Mouse (Mus musculus): ENCODE results near the gene Col4a2.

Col4a2 gene

DNA sequence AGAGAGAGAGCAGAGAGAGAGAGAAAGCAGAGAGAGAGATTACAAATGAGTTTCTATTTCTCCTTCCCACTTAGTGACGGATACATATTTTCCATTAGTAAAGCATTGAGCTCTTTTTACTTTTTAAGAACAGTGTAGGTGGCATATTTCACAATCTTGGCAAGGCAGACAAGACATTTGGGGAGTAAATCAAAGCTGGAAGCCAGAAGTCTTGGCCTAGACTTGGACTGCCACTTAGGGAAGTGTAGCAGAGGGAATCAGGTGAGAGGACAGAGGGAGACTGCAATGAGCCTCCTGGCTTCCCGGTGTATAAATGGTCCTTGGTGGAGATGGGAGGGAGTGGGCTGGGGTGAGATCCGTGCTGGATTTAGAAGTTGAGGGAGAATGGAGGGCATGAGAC is 70.3 kb downstream of the Col4a2 start:
- no peak for DNase-seq (ENCODE audit: low spot score in 2 of 2)

DNA sequence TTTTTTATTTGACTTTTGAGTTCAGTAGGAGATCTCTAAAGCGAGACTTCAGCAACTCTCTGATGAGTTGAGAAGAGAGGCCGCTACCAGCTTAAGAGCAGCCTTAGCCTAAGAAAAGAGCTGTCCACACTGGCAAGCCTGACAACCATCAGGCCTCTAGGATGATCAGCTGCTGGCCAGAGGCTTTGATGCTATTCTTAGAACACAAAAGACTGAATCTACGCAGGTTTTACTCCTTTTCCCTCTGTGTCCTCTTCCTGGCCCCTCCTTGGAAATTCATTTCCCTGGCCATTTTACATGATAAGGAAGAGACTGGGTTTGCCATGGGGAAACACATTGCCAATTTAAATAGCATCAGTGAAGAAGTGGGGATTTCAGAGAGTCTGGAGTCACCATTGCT is 70.8 kb downstream of the Col4a2 start:
- no peak for DNase-seq (ENCODE audit: low spot score in 2 of 2)

DNA sequence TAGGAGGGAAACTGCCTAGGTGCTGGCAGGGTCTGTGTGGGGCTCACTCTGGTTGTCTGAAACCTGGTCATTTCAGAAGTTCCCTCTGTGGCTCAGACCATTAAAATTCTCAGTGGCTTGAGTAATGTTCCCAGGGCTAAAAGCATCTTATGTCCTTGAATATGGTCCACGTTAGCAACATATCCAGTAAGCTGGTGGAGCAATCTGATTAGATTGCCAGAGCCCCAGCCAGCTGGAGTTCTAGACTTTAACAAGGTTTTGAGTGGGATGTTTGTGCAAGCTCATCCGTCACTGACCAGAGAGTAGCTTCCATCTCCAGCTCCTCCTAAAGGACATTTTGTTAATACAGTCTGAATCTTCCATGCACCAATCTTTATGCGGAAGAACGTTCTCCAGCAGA is 72.2 kb downstream of the Col4a2 start:
- DNase-seq (ENCODE audit: low spot score in 2 of 2): no peak

GRCm38 (mm10) chr8:11385272-11385905 is 72.8 kb downstream of the Col4a2 start:
- DNase-seq (ENCODE audit: low spot score in 2 of 2): no peak

GRCm38 (mm10) chr8:11387282-11387681 is 74.7 kb downstream of the Col4a2 start:
- no peak for DNase-seq (ENCODE audit: low spot score in 2 of 2)

GRCm38 (mm10) chr8:11389275-11390050 is 76.9 kb downstream of the Col4a2 start:
- DNase-seq (ENCODE audit: low spot score in 2 of 2): no peak

DNA sequence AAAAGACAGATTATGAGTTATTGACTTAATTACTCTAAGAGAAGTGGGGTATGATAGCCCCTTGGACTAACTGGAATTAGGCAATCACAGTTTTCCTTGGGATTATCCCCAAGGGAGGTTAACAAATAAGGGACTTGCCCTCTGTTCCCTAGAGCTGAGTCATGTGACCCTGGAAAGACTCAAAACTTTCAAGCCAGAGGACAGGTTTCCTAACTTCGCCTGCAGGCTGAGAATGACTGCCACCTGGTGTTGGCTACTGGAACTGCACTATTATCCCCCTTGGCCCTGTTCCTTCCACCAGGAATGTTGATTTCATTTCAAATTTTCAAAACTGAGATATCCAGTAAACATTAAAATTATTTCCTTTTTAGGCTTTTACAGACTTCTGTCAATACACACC is 80.1 kb downstream of the Col4a2 start:
- DNase-seq (ENCODE audit: low spot score in 2 of 2): peak in 1 of 2 experiments; percentile 51

- no peak for DNase-seq (ENCODE audit: low spot score in 2 of 2)
Measured at GRCm38 (mm10) chr8:11393161-11393560, 80.6 kb downstream of the Col4a2 start.

DNA sequence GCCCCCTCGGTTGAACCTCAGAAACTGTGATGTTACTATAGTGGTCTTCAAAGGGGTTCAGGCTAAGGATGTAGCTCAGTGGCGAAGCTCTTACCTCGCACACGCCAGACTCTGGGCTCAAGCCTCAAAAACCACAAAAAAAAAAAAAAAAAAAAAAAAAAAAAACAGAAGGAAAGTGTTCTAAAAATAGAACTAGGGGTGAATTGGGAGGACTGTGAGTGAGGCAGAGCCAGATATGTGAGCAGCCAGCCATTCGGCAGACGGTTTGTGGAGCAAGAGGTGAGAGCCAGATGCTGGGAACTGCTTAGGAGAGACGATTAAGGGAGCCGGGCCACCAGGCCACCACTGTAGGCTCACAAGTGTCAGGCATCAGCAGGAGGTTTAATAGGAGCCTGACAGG is 81.0 kb downstream of the Col4a2 start:
- no peak for DNase-seq (ENCODE audit: low spot score in 2 of 2)

DNA sequence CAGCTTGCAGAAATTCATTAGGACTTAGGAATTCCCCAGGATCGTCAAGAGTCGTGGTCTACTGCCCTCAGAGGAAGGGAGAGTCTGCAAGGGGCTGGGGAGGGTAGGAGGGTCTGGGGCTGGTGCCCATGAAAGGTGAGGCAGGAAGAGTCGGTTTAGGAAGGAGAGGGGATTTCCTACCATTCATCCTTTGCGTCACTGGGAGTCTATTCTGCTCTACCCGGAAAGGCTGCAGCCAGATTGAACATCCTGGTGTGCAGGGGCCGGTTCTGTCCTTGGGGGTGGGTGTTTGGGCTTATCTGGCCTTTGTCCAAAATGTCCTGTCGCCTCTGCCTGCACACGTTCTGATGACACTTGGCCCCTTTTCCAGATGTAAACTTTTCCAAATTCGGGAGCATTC is 82.2 kb downstream of the Col4a2 start:
- no peak for DNase-seq (ENCODE audit: low spot score in 2 of 2)

DNA sequence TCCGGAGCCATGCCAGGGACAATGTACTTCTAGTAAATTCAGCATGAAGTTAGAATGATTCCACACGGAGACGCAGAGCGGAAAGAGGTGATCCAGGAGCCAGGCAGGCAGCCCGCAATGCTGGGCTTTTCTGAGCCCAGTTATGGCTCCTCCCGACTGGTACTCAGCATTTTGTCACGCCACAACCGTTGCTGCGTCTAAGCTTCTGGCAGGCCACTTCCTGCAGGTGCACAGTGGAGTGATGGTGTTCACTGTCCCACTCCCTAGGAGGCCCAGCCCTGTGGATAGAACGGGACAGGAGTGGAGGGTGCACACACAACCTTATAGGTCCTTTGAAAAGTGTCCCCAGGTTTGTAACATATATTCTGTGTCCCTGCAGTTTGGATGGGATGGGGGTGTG is 83.0 kb downstream of the Col4a2 start:
- DNase-seq (ENCODE audit: low spot score in 2 of 2): no peak

GRCm38 (mm10) chr8:11396111-11396510 is 83.5 kb downstream of the Col4a2 start:
- DNase-seq (ENCODE audit: low spot score in 2 of 2): no peak

DNA sequence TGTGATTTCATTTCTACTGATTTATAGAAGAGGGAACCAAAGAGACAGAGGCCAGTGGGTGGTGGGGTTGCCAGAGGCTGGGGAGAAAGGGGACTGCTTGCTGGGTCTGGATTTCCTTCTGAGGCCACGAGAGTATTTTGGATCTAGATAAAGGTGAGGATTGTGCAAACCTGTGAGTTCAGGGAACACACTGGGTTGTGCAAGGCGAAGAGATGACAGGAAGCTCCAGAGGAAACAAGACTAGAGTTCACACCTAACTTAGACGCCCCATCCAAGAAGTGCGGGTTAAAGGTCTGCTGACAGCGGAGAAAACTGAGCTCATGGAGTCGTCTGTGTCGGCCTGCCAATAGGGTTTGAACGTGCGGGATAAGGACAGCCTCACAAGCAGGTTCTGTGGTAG is 84.5 kb downstream of the Col4a2 start:
- no peak for DNase-seq (ENCODE audit: low spot score in 2 of 2)

DNA sequence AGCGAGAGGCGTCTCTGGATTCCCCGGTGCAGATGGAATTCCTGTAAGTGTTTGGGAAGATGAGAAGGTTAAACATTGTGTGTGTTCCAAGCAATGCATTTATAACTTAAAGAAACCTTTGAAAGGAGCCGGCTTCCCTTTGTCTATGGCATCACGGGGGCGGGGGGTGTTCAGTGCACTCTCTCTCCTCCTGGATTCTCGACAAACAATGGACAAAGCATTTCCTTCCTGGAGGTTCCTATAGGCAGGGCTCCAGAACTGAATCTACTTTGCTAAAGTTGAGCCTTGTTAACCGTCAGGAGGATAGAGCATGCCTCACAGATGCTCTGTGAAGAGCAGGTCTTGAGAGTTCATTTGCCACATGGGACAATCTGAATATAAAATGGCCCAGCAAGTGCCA is 87.1 kb downstream of the Col4a2 start:
- DNase-seq (ENCODE audit: low spot score in 2 of 2): no peak

GRCm38 (mm10) chr8:11400244-11400643 is 87.6 kb downstream of the Col4a2 start:
- no peak for DNase-seq (ENCODE audit: low spot score in 2 of 2)

DNA sequence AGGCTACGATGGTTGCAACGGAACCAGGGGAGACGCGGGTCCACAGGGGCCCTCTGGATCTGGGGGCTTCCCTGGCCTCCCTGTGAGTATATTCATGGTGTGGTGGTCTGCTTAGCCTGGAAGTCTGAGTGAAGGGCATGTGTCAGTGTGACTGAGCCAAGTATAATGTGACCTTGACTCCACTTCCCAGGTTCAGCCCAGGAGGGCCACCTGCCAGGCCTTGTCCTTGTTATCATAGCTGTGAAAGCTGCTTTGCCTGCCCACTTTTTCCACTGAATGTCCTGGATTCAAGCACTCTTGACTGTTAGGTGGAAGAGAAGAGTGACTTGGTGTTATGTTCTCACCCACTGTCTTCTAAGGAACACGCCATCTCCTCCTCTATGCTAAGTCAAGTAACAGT is 88.6 kb downstream of the Col4a2 start:
- DNase-seq (ENCODE audit: low spot score in 2 of 2): no peak

DNA sequence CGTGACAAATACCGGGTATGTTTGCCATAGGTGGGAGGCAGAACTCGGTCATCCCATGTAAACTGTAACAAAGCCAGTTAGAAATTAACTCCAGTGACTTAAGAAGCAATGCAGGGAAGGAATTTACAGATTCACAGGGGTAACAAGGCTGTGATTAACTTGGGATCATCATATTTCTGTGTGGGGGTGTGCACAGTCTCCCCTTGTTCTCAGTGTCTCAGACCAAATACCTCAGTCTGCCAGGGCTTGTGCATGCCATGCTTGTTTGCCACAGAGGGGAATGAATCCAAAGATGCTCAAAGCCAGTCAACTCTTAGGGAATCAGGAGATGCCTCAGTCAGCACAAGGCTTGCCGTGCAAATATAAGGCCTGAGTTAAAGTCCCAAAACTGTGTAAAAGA is 89.6 kb downstream of the Col4a2 start:
- DNase-seq (ENCODE audit: low spot score in 2 of 2): no peak

- no peak for DNase-seq (ENCODE audit: low spot score in 2 of 2)
Measured at GRCm38 (mm10) chr8:11403813-11404212, 91.2 kb downstream of the Col4a2 start.

DNA sequence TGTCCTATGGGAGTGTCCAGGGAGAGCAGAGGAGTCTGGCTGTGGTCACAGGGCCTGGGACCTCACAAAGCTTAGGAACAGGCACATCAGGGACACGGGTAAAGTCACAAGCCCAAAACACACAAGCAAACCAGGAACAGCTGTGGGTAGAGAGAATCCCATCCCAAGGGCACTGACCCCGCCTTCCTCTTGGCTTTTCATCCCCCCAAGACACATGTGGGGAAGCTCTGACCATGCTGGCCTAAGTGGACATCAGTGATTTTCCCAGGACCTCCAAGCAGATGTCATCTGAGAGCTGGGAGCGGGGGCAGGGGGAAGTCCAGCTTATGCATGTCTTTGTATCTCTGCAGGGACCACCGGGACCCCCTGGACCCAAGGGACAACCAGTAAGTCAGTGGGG is 92.0 kb downstream of the Col4a2 start:
- no peak for DNase-seq (ENCODE audit: low spot score in 2 of 2)

GRCm38 (mm10) chr8:11405722-11406481 is 93.3 kb downstream of the Col4a2 start:
- DNase-seq (ENCODE audit: low spot score in 2 of 2): peak; percentile 66 to 77

- DNase-seq (ENCODE audit: low spot score in 2 of 2): no peak
Measured at GRCm38 (mm10) chr8:11411504-11412124, 99.0 kb downstream of the Col4a2 start.

DNA sequence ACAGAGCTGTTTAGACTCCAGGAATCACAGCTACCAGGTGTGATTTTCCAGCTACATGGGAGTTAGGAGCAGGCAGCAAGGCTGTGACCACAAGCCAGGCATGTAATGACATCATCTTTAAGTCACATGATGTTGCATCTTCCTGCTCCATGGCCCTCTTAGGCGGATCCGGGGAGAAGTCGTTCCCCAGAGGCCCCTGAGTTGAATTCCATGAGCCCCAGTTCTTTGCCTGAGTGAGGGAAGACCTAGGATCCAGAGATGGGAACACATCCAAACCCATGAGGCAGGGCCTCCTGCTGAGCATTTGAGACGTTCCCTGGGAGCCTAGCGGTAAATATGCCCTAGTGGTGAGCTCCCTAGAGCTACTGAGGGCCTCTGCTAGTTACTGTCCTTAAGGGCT is 99.8 kb downstream of the Col4a2 start:
- DNase-seq (ENCODE audit: low spot score in 2 of 2): no peak

All from frontal cortex, postnatal 10 days (tissue).